In genomic region chr10:112271803-112272165, GRCm38 (mm10) we compare ENCODE assay signal across 8 mouse cellular contexts. TPM values are rescaled to one million over a fixed set of nuclear protein-coding genes. Genes with fewer than 3 reads are reported as not detected.
DNase-seq lines count a peak whose midpoint lies in the region; ATAC-seq and TF ChIP-seq lines count a peak whose summit lies in the region.

No protein-coding gene starts in this region.

- peaks cover 52% of the 10 kb centered on the region for H3K27me3 ChIP-seq in liver, embryonic 12.5 days (replicated peaks)

- H3K27ac ChIP-seq in left cerebral cortex, adult 2 months: peak overlapping the region; percentile 89; the same call in 1 of the 2 replicates
- no peak overlapping the region for H3K27ac ChIP-seq in liver, embryonic 12.5 days

- no peak overlapping the region for H3K9ac ChIP-seq in liver, embryonic 12.5 days

- no peaks in the 10 kb centered on the region for H3K9me3 ChIP-seq in liver, embryonic 12.5 days (replicated peaks)

- DNase-seq in left cerebral cortex, adult 2 months (ENCODE audit: extremely low spot score in 1 of 2, low spot score in 2 of 2): peak in 1 of 2 experiments; percentile 20
- no peak for DNase-seq in left cerebral cortex, adult 8-10 months (ENCODE audit: low spot score in 2 of 2)
- peak; percentile 57 for DNase-seq in embryo, embryonic 11 days
- peak; percentile 9 to 15 for DNase-seq in heart, postnatal 14 days
- DNase-seq in right cerebral cortex, postnatal 4 days: peak; percentile 37
- no peak for DNase-seq in thymus, postnatal 25 days
- no peak for DNase-seq in frontal cortex, postnatal 14 days (ENCODE audit: low spot score in 2 of 2)

- H3K36me3 ChIP-seq in liver, embryonic 12.5 days: no peaks in the 10 kb centered on the region

- peak overlapping the region; percentile 62 for H3K4me2 ChIP-seq in liver, embryonic 12.5 days

- intact Hi-C loops in left cerebral cortex, adult 2 months (cut with DNase I): no loop called here
- intact Hi-C loops in heart, postnatal 14 days (cut with DNase I): no loop called here

- TF ChIP-seq CTCF in left cerebral cortex, adult 2 months (IDR thresholded peaks at IDR 0.05): no peak; the same call in 1 of the 2 replicates

- 3% methylated on average over 36 of the region's 36 CpGs for WGBS in liver, embryonic 12.5 days (ENCODE audit: insufficient replicate concordance)

- ATAC-seq in liver, embryonic 12.5 days: no peak

- peak overlapping the region; percentile 67 for H3K4me3 ChIP-seq in left cerebral cortex, adult 2 months
- H3K4me3 ChIP-seq in liver, embryonic 12.5 days: peak overlapping the region; percentile 27

- H3K4me1 ChIP-seq in liver, embryonic 12.5 days: no peaks in the 10 kb centered on the region

RNA-seq across cellular contexts. Expression of gene Kcnc2, which starts 0.9 kb away (rescaled TPM):
- 10 to 100 TPM; 90.6 to 91.3 TPM for total RNA-seq in left cerebral cortex, adult 2 months (2021)
- total RNA-seq in left cerebral cortex, adult 8-10 months (2022): 10 to 100 TPM; 69.1 to 84.2 (median 75.3) TPM
- under 1 TPM; 0.66 to 0.76 TPM for total RNA-seq in heart, postnatal 14 days (2021)
- 0.07 TPM in 1 of 2 replicates, not detected in the other for polyA plus RNA-seq in liver, embryonic 12.5 days (2016; fragmentation: Nextera tagmentation; extraction: Ambion mirVana)

Comparison
In these comparisons a context has a peak if more than half of its experiments do, and no peak if none do; other contexts are left out.
1. DNase-seq: peak in embryo, embryonic 11 days (single experiment), heart, postnatal 14 days (2 of 2) and right cerebral cortex, postnatal 4 days (single experiment); none in left cerebral cortex, adult 8-10 months (0 of 2), thymus, postnatal 25 days (single experiment) and frontal cortex, postnatal 14 days (0 of 2).
2. RNA of gene Kcnc2, which starts 0.9 kb away (total RNA-seq): 90.6 to 91.3 TPM in left cerebral cortex, adult 2 months and 69.1 to 84.2 TPM in left cerebral cortex, adult 8-10 months; 0.66 to 0.76 TPM in heart, postnatal 14 days; every median in the first group is over 10 times any median in the second.